ENCODE assay signal across 11 mouse cellular contexts in genomic region chr10:121890061-121890460, GRCm38 (mm10).
"Had no signal": no experiment of that assay in that cellular context is flagged by ENCODE, and none has a peak within 500 bp of the region (broad histone marks: within the 10 kb centered on the region; RNA-seq: fewer than 3 reads in every experiment).

No protein-coding gene starts in this region.

- H3K4me3 ChIP-seq: layer of hippocampus, adult 2 months; limb, embryonic 12.5 days; liver, embryonic 13.5 days; midbrain, embryonic 13.5 days; neural tube, embryonic 15.5 days had no signal

- H3K27ac ChIP-seq: layer of hippocampus, adult 2 months; limb, embryonic 12.5 days; liver, embryonic 13.5 days; midbrain, embryonic 13.5 days; neural tube, embryonic 15.5 days had no signal

- H3K36me3 ChIP-seq: limb, embryonic 12.5 days; liver, embryonic 13.5 days; midbrain, embryonic 13.5 days; neural tube, embryonic 15.5 days had no signal

- ATAC-seq: liver, postnatal 0 days; midbrain, embryonic 13.5 days had no signal

- H3K9me3 ChIP-seq: limb, embryonic 12.5 days; liver, embryonic 13.5 days; midbrain, embryonic 13.5 days; neural tube, embryonic 15.5 days had no signal

- H3K27me3 ChIP-seq: limb, embryonic 12.5 days; liver, embryonic 13.5 days; midbrain, embryonic 13.5 days; neural tube, embryonic 15.5 days had no signal

- H3K4me2 ChIP-seq: limb, embryonic 12.5 days; liver, embryonic 13.5 days; midbrain, embryonic 13.5 days; neural tube, embryonic 15.5 days had no signal

- DNase-seq: kidney, postnatal 10 days; kidney, postnatal 4 days; liver; liver, embryonic 13.5 days; liver, postnatal 0 days; thymus, adult 18-20 months; thymus, postnatal 14 days had no signal

- H3K9ac ChIP-seq: limb, embryonic 12.5 days; liver, embryonic 13.5 days; liver, postnatal 0 days; midbrain, embryonic 13.5 days; neural tube, embryonic 15.5 days had no signal
